Mouse (Mus musculus) small intestine, adult 2 months (tissue): ENCODE data around the gene Olfr457.

Source experiments
- CTCF ChIP-seq: fragments of 200-500 bp; IDR thresholded peaks from 2 replicates; pipeline ENCODE4 v1.5.1; 2012; ENCODE audit warnings: low read depth, mild to moderate bottlenecking, control low read depth, inconsistent platforms, low read length, moderate library complexity, mixed read lengths; ENCODE audit not compliant: insufficient replicate concordance, insufficient read length; ENCODE audit errors: extremely low read depth
- POLR2A ChIP-seq: fragments of 200-500 bp; IDR thresholded peaks from 2 replicates; pipeline ENCODE4 v1.6.1; 2012; ENCODE audit warnings: low read depth, mild to moderate bottlenecking, control low read depth, inconsistent platforms, low read length, moderate library complexity

DNA sequence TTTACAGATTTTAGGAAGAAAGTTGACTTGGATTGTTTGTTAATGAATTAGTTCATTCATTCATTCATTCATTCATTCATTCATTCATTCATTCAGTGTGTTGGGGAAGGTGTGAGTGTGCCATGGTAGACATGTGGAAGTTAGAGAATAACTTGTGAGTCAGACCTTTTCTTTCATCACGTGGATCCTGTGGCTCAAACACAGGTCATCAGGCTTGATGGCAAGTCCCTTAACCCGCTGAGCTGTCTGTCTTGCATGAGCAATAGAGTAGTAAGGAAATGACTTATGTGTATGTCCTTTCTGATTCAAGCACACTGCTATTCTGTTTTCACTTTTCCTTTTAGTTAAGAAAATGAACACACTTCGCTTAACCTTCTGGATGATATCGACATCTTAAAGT lies 5.6 kb downstream of the Olfr457 start:
- TF ChIP-seq CTCF (no peak), POLR2A (no peak)
